Mouse (Mus musculus): ENCODE data around the gene Myo6.

DNA sequence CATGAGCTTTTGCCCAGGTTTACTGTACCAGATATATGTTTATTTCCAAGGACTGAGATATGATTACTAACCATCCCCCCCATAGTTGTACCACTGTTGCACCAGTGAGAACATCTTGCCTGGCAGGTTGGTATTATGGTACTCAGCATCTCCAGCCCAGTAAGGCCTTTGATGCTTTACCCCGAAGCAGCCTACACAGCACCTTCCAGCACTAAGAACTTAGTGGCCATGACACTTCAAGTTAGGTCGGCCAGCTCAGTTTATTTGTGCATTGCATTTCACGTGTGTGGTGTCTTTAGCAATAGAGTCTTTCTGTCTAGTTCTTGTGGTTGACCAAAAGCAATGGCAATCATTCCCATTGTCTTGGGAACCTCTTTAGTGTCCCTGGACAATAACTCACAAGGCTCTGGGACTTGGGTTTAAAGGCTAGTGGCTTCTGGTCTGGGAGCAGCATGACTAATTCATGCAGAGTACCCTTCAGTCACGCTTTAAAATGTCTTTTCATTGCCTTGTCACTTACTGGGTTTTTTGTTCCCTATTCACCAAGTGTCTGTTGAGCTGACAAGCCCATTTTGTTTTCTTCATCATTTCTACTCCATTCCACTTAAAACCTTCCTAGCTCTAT lies 69.1 kb downstream of the Myo6 start:
- no peak for TF ChIP-seq CTCF (IDR thresholded peaks at IDR 0.05; ENCODE audit: control insufficient read depth, insufficient read depth, low read length)
- TF ChIP-seq POLR2A (IDR thresholded peaks at IDR 0.05; ENCODE audit: borderline replicate concordance, control insufficient read depth, low read depth, low read length): no peak
